Mouse (Mus musculus) gastrocnemius, postnatal 4 days (tissue): Measurements from ENCODE around the gene Fam178b. TPM values are rescaled to one million over a fixed set of nuclear protein-coding genes. Genes with fewer than 3 reads are reported as not detected.

Experiments used
- DNase-seq, 2 experiments: peaks; one replicate each; pipeline ENCODE4 v3.0.0; 2021 to 2022; ENCODE audit warnings: low spot score in 2 of 2, mixed read lengths in 2 of 2
- total RNA-seq, 2 experiments: library from RNA; stranded (reverse); gene quantifications; 2 replicates each; pipeline ENCODE4 v1.2.3; 2021

Fam178b gene
- total RNA-seq, 2 experiments from 2014 or later, result 1.3 to 1.5 TPM

GRCm38 (mm10) chr1:36588476-36589450 lies 94.2 kb downstream of the Fam178b start:
- DNase-seq, result peak in 1 of 2 experiments; percentile 73

DNA sequence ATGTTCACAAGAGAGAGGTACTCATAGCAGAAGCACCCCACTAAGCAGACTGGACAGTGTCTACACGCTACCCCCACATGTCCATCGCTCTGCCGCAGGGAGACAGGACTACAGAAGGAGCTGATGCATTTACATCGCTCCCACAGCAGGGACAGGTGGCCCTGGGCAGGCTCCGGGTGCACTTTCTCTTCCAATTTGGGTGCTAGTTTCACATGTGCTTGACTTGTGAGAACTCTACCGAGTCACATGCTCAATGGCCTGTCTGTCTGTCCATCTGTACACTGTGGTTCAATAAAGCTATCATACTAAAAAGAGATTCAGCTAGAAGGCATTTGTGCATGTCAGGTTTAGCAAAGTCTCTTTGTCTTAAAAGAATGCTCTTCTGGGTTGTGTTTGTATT lies 95.1 kb downstream of the Fam178b start:
- no peak for DNase-seq

- DNase-seq, result no peak
Observed at GRCm38 (mm10) chr1:36586288-36586687, 96.7 kb downstream of the Fam178b start.

GRCm38 (mm10) chr1:36583408-36584116 lies 99.4 kb downstream of the Fam178b start:
- DNase-seq, result no peak

GRCm38 (mm10) chr1:36582211-36582610 lies 100.8 kb downstream of the Fam178b start:
- DNase-seq, result no peak

- no peak for DNase-seq
Observed at GRCm38 (mm10) chr1:36581260-36581659, 101.7 kb downstream of the Fam178b start.

DNA sequence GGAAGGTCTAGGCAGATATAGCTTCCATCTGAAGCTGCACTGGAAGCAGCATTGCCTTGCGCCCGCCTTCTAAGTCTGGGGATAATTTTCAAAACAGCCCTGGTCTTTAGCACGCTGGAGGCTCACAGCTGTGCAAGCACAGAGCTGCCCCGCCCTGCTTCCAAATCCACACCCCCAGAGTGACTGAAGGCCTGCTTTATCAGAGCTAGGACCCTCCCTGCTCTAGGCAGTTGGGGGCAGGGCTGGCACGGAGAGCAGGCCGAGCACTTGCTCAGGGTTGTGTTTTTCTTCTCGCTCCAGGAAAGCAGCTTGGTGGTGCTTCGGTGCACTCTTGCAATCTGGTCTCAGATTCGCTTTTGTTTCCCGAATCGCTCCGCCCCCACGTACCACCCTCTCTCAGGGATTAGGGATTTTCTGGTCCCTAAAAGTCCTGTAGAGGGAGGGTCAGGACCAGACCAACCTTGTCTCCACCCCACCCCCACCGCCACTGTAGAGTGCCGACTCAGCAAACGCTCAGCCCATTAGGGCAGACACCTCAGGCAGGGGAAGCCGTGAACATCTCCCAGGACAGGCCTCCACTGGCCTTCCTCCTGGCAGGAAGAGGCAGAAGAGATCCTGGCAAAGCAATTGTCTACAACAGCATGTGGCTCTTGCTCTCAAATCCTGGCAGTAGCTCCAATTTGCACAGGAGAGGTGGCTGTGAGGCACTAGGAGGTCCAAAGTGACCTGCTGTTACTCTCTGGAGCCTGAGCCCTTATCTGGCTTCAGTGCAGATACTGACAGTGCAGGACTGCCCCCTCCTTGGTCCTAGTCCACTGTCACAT lies 102.4 kb downstream of the Fam178b start:
- DNase-seq, result peak in 1 of 2 experiments; percentile 74

GRCm38 (mm10) chr1:36579974-36580383 lies 103.0 kb downstream of the Fam178b start:
- DNase-seq, result no peak

GRCm38 (mm10) chr1:36576991-36577675 lies 105.8 kb downstream of the Fam178b start:
- no peak for DNase-seq

GRCm38 (mm10) chr1:36575347-36575746 lies 107.6 kb downstream of the Fam178b start:
- no peak for DNase-seq

GRCm38 (mm10) chr1:36574196-36574955 lies 108.6 kb downstream of the Fam178b start:
- no peak for DNase-seq

DNA sequence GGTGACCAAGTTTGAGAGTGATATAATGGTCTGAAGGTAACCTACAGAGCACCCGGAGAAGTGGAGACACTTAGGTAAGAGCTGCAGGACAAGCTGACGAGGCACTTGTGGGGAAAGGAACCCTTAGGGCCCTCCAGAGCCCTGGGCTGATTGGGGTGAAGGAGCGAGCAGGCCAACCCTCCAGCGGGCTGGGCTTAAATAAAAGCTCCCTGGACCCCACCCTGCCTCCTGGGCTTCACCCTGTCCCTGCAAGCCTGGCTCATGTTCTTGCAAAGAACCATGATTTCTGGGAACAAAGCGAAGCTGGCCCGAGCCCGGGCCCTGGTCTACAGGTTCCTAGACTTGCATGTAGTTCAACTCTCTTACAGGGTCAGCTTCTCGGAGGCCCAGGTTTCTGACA lies 109.5 kb downstream of the Fam178b start:
- DNase-seq, result no peak

DNA sequence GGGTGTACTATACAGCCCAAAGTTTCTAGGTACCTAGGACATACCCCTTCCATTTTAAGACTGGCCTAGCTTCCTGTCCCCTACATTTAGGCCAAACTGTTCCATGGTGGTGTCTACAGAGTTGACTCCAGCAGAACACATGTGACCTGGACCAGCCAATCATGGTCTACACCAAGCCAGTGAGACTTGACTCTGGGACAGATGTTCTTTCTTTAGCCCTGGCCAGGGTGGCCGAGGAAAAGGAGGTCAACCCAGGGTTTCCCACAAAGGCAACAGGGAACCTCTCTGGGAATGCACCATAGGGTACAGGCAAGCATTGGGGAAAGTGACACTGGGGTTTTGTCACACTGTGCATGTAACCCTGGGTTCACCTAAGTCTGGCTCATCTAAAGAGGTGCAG lies 110.3 kb downstream of the Fam178b start:
- no peak for DNase-seq

DNA sequence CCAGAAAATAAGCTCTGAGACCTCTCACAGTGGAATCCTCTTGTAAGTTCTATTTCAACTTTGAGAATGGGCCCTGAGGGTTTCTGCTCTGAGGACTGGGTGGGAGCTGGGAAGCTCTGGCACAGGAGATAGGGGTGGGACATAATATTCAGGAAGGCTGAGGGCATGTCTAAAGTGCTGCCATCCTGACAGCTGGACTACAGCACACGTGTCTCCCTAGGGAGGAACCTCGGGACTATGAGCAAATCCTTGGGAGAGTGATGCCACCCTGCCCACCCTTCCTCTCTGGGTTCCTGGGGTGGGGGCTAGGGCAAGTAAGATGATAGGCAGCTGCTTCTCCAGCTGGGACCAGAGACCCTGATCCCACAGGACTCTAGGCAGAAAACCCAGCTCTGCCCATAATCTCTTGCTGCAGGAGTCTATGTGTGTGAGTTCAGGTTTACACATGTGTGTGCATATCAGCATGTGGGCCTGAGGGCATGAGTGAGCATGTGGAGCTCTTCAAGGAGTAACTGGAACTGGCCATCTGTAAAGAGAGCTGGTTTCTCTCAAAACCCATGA lies 110.8 kb downstream of the Fam178b start:
- no peak for DNase-seq

DNA sequence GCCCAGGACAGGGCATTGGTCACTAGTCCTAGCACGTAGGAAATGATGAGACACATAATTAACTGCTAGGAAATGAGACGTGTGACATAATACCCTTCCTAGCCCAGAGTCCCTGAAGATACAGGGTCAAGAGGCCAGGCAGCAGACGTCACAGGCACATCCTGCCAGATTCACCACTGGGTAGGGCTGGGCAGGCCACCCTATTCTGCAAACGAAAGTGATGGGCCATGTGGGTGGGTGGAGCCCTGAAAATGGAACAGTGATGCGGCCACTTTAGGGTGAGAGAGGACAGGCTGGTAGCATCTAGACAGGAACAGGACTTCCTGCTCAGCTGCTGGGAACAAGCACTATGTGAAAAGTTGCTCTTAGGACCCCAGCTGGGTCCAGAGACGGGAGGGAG lies 111.4 kb downstream of the Fam178b start:
- no peak for DNase-seq

GRCm38 (mm10) chr1:36570320-36570719 lies 112.7 kb downstream of the Fam178b start:
- DNase-seq, result no peak

DNA sequence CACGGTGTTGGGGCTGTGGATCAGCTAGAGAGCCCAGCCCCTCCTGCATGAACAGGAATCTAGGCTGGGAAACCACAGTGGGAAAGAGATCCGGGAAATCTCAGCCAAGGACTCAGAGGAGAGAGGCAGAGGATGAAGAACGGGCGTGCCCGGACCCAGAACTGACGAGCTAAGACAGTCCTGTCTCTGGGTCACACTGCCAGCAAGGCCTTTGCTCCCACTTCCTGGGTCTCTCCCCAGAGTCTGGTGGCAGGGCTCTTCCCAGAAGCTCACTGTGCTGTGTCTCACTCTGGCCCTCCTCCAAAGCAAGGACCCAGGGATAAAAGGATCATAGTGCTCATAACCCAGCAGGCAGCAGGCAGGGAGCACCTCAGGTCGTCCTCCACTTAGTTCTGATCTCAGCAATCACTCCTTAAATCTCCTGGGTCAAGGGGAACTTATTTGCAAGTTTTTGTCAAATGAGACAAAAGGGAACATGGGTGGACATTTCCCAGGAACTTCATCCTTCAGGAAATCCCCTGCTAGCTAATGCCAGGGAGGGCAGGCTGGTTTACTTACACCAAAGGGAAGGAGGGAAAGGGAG lies 113.2 kb downstream of the Fam178b start:
- DNase-seq, result no peak

DNA sequence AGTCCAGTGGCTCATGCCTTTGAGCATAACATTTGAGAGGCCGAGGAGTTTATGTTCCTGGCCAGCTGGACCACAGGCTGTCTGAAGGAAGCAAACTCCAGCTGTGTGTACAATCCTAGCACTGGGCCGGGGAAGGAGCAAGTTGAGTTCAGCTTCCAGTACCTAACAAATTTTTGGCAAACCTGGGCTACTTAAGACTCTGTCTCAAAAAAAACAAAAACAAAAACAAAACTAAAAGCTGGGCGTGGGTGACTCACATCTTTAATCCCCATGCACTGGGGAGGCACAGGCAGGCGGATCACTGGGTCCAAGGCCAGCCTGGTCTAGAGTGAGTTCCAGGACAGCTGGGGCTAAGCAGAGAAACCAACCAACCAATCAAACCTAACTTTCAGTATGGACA lies 114.2 kb downstream of the Fam178b start:
- DNase-seq, result no peak
